Mouse (Mus musculus) adrenal gland, adult 18-20 months (tissue): ENCODE data around the gene Lrrc72. TPM values are rescaled to one million over a fixed set of nuclear protein-coding genes. Genes with fewer than 3 reads are reported as not detected.

Experiments
- DNase-seq, 2 experiments: peaks; one replicate each; pipeline ENCODE4 v3.0.0; 2021 to 2022; ENCODE audit warnings: low spot score in 2 of 2
- total RNA-seq, 2 experiments: library from RNA; stranded (reverse); gene quantifications; 1 replicate in 1 of 2; 2 replicates in 1 of 2; pipeline ENCODE4 v1.2.3; 2021

The Lrrc72 gene
- total RNA-seq, 2 experiments from 2014 or later = not detected

DNA sequence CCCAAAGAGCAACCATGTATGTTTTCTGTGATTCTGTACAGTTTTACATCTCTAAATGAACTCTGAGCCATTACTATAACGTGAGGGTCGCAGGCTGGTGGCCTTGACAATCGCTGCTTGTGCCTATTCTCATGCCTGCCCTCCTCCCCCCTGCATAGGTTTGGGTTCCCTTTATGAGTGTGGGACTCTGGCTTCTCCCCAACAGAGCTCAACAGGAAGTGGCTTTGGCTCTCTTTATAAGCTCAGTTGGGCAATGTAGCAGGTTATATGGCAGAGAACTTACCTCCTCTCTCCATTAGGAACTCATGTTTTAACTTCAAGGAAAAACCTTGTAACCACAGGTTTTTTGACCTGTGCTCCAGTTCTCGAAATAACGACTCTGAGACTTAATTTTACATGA is 62.9 kb downstream of the Lrrc72 start:
- no peak for DNase-seq

DNA sequence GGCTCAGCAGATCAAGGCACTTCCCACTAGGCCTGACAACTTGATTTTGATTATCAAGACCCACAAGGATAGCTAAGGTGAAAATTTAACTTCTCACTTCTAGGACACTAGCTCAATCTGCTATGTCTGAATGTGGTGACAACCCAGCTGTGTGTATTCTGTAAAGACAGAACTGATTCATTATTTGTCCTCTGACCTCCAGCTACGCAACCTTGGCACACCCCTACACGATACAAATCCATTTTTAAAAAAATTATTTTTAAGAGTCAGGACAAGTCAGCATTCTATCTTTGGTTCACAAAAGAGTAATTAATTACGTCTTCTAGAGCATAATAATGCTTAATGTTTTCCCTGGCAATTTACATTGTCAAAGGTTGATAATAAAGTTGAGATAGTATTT is 63.6 kb downstream of the Lrrc72 start:
- DNase-seq = no peak

DNA sequence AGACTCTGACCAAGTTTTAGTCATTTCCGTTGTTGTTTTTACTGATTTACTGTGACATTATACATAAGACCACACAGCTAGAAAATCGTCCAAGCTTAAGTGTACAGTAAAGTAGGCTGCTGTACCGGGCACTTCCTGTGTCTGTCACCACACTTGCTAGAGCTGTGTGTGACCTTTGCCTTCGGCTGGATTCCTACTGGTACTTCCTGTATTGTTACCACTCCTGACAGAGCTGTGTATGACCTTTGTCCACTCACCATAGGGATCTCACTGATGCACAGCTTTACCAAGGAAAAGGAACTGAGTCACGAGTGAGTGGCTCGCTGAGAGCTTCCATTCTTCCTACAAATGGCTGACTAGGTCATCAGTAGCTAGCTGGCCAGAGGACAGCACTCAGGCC is 66.1 kb downstream of the Lrrc72 start:
- no peak for DNase-seq

DNA sequence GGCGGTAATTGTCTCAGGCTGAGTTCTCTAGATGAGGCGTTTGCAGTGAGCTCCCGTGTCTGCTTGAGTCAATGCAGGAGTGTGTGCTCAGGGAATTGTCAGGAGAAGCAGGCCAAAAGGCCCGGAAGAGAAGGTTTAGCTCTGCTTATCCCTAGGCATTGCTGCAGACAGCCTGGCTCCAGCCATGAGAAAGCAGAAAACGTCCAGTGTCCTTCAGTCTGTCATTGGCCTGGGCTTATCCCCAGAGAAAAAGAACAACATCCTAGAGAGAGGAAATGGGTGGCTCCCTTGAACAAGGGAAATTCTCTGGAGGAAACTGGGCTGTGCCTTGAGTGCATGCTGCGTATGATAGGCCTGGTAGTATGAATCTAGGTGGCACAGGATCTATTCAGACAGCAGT is 70.6 kb downstream of the Lrrc72 start:
- no peak for DNase-seq

DNA sequence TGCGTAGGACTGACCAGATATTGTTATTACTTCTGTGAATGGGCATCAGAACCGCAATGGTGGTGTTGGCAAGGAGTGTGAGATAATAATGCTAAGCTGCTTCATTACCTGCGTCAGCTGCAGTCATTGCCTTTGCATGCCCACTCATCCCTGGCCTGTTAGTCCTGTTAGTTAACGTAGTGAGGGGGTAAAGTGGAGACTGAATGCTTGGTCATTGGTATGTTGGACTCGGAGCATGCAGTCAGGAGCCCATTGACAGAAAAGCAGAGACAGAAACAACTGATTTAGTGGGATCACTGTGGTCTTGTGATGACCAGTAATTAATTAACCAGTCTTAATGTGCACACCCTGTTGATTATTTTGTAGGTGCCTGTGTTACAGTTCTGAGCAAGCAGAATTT is 76.0 kb downstream of the Lrrc72 start:
- no peak for DNase-seq

DNA sequence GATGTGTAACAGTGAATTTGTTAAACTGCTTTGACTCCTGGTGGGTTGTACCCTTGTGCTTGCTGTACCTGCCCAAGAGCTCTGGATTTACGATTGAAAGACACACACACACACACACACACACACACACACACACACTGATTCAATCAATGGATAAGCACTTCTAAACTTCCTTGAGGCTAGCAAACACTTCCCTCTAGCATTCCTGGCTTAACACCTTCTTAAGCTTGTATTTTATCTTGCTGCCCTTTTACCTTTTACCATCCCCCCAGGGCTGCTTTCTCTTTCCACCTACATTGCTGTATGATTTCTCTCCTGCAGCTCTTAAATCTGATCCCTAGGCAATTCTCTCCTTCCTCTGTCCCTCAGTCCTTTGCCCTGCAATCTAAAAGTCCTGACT is 87.9 kb downstream of the Lrrc72 start:
- no peak for DNase-seq

DNA sequence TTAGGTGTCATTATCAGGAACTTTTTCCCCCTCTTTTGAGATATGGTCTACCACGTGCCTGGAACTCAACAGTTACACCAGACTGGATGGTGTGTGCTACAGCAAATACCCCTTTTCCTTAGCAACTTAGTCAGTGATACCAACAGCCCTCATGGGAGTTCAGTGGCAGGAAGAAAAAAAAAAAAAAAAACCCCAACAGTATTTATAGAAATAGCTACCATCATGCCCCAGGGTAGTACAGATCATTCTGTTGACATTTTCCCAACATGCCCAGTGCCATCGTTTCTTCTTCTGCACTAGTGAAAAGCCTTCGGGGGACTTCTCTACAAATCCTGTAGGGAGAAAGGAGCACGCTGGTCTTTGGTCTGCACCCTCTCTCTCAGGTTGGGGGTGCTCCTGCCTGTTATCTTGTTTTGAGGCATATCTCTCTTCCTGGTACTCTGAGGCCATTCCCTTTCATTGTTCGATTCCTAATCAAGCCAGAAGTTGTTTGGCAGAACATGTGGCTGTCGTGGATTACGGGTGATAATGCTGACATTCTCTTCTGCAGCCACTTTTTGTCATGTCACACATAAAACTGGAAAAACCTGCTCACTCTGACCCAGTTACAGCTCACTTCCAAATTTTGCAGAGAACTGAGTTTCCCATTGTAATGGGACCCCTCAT is 88.9 kb downstream of the Lrrc72 start:
- no peak for DNase-seq

Other genes with a start within 250 kb of the Lrrc72 start
- 10 to 100 TPM in 1 of 2 experiments, 1 to 10 TPM in 1; 9.6 to 15.6 TPM for gene Tspan13, start 210.9 kb downstream of the Lrrc72 start, total RNA-seq
- 10 to 100 TPM; 20.7 to 28.0 TPM for gene Ankmy2, start 96.3 kb downstream of the Lrrc72 start, total RNA-seq
- gene Bzw2, start 95.3 kb downstream of the Lrrc72 start, total RNA-seq = 10 to 100 TPM; 19.1 to 20.3 TPM
- gene Sostdc1, start 60.7 kb upstream of the Lrrc72 start, total RNA-seq = under 1 TPM; 0.23 to 0.54 TPM
- gene Ispd, start 128.1 kb upstream of the Lrrc72 start, total RNA-seq = 1 to 10 TPM; 5.9 to 6.8 TPM
- 1 to 10 TPM in 1 of 2 experiments, under 1 TPM in 1; 0.99 to 1.9 TPM for gene D630036H23Rik, start 128.8 kb upstream of the Lrrc72 start, total RNA-seq